Mouse (Mus musculus): ENCODE results near the gene Epn3. TPM values are rescaled to one million over a fixed set of nuclear protein-coding genes. Genes with fewer than 3 reads are reported as not detected.

Gene Epn3
- polyA plus RNA-seq (2012; fragmentation: generic; extraction: Trizol): 0.05 TPM

DNA sequence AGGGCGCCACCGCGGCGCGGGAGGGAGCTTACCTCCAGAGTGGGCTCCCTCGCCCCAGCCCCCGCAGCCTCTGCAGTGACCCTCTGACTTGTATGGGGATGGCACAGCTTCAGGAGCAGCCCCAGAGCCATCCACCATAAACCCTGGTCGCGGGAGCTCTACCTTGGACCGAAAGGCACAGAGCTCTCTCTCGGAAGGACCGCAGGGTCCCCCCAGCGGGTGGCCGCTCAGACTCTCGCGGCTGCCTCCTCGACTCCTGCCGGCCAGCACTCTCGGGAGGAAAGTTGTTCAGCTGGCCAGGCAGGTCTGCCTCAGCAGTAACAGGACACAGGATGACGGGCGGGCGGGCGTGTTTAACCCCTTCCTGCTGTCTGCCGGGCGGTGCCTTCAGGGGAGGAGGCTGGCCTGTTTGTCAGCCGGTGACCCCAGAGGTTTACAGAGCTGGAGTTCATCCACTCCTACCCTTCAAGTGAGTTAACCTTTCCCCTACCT, at the start of gene Epn3:
Epn3 (minus strand) TSS at position 314 of the 492 bp plus-strand sequence.
- H3K36me3 ChIP-seq (ENCODE audit: control insufficient read depth, insufficient read depth): no peaks in the 10 kb centered on the region
- no peak within 1 kb of the TSS for H3ac ChIP-seq (ENCODE audit: control insufficient read depth, insufficient read length)
- H3K27me3 ChIP-seq (ENCODE audit: control insufficient read depth, insufficient read depth, insufficient read length): peaks cover 5% of the 10 kb centered on the region
- TF ChIP-seq MAX (IDR thresholded peaks at IDR 0.05; ENCODE audit: low read depth) (no peak), POLR2AphosphoS2 (IDR thresholded peaks at IDR 0.05; ENCODE audit: insufficient read length, low read depth) (no peak), USF1 (IDR thresholded peaks at IDR 0.05; ENCODE audit: low read depth) (no peak), POLR2A (IDR thresholded peaks at IDR 0.05; ENCODE audit: insufficient read length, low read depth) (no peak), REST (IDR thresholded peaks at IDR 0.05; ENCODE audit: insufficient read depth, insufficient read length) (no peak), MYOG (IDR thresholded peaks at IDR 0.05; ENCODE audit: control insufficient read depth in 1 of 3, insufficient read depth in 1 of 3, insufficient read length in 2 of 3, low read depth in 2 of 3) (no peak), TCF3 (IDR thresholded peaks at IDR 0.05; ENCODE audit: insufficient read length, low read depth) (no peak), SRF (IDR thresholded peaks at IDR 0.05; ENCODE audit: control insufficient read depth, insufficient read length, low read depth) (no peak), MYOD1 (IDR thresholded peaks at IDR 0.05; ENCODE audit: control insufficient read depth in 1 of 3, insufficient read length in 2 of 3, low read depth in 2 of 3) (no peak), TCF12 (IDR thresholded peaks at IDR 0.05; ENCODE audit: insufficient read depth, poor library complexity, severe bottlenecking) (no peak), E2F4 (IDR thresholded peaks at IDR 0.05; ENCODE audit: insufficient read depth) (no peak), CEBPB (IDR thresholded peaks at IDR 0.05; ENCODE audit: insufficient read depth, poor library complexity, severe bottlenecking) (no peak)
- no peak within 1 kb of the TSS for H3K4me2 ChIP-seq (ENCODE audit: low read depth)
- no peaks in the 10 kb centered on the region for H3K79me2 ChIP-seq (ENCODE audit: control insufficient read depth, insufficient read depth)
- H3K4me3 ChIP-seq: no peak within 1 kb of the TSS

DNA sequence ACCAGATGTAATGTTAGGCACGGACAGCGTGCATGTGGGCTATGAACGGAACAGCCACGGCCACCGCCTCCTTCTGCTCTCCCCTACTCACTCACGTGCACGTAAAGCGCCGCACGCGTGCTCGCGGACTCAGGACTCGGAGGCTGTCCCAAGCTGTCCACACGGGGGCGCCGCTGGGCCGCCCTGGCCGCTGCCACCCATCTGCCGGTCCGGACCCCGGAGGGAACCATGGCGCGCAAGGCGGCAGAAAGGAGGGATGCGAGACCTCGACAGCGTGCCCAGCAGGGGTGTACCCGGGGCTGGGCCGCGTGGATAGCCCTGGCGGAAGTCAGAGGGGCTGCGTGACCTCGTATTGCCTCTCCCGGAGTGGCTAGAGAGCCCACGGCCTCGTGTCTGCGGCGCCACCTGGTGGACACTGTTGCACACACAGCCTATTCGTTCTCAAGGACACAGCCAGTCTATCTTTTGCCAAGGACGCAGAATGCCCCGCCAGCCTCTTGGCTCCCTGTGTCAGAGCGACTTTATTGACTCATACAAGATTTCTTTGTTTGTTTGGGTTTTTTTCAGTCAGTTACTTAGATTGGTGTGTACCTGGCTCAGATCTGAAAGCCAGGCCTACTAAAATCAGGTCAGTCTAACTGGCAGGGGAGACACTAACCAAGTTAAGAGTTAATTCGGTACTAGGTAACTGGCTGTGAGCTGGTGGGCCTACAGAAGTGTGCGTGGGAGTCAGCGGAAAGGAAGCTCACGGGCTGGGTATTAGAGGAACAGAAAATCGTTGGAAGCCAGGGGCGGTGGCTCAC, 49.3 kb upstream of the Epn3 start, which contains the start of gene Rsad1:
Rsad1 (minus strand) TSS at position 368 of the 803 bp plus-strand sequence.
- Histone ChIP-seq H3K4me2 (ENCODE audit: low read depth) (peak within 1 kb of the TSS; percentile 99), H3K36me3 (ENCODE audit: control insufficient read depth, insufficient read depth) (no peaks in the 10 kb centered on the region), H3ac (ENCODE audit: control insufficient read depth, insufficient read length) (peak within 1 kb of the TSS; percentile 25), H3K27me3 (ENCODE audit: control insufficient read depth, insufficient read depth, insufficient read length) (no peaks in the 10 kb centered on the region), H3K4me3 (peak within 1 kb of the TSS; percentile 68), H3K79me2 (ENCODE audit: control insufficient read depth, insufficient read depth) (no peaks in the 10 kb centered on the region)
- TF ChIP-seq SRF (IDR thresholded peaks at IDR 0.05; ENCODE audit: control insufficient read depth, insufficient read length, low read depth): peak; percentile 47
- no peak for TF ChIP-seq E2F4 (IDR thresholded peaks at IDR 0.05; ENCODE audit: insufficient read depth)
- no peak for TF ChIP-seq CEBPB (IDR thresholded peaks at IDR 0.05; ENCODE audit: insufficient read depth, poor library complexity, severe bottlenecking)
- TF ChIP-seq USF1 (IDR thresholded peaks at IDR 0.05; ENCODE audit: low read depth): no peak
- TF ChIP-seq MAX (IDR thresholded peaks at IDR 0.05; ENCODE audit: low read depth): no peak
- TF ChIP-seq TCF12 (IDR thresholded peaks at IDR 0.05; ENCODE audit: insufficient read depth, poor library complexity, severe bottlenecking): no peak
- no peak for TF ChIP-seq REST (IDR thresholded peaks at IDR 0.05; ENCODE audit: insufficient read depth, insufficient read length)
- TF ChIP-seq POLR2AphosphoS2 (IDR thresholded peaks at IDR 0.05; ENCODE audit: insufficient read length, low read depth): peak; percentile 65
- TF ChIP-seq POLR2A (IDR thresholded peaks at IDR 0.05; ENCODE audit: insufficient read length, low read depth): peak; percentile 60
- peak in 1 of 3 experiments; percentile 45 for TF ChIP-seq MYOG (IDR thresholded peaks at IDR 0.05; ENCODE audit: control insufficient read depth in 1 of 3, insufficient read depth in 1 of 3, insufficient read length in 2 of 3, low read depth in 2 of 3)
- TF ChIP-seq TCF3 (IDR thresholded peaks at IDR 0.05; ENCODE audit: insufficient read length, low read depth): no peak
- peak in 1 of 3 experiments; percentile 41 for TF ChIP-seq MYOD1 (IDR thresholded peaks at IDR 0.05; ENCODE audit: control insufficient read depth in 1 of 3, insufficient read length in 2 of 3, low read depth in 2 of 3)

DNA sequence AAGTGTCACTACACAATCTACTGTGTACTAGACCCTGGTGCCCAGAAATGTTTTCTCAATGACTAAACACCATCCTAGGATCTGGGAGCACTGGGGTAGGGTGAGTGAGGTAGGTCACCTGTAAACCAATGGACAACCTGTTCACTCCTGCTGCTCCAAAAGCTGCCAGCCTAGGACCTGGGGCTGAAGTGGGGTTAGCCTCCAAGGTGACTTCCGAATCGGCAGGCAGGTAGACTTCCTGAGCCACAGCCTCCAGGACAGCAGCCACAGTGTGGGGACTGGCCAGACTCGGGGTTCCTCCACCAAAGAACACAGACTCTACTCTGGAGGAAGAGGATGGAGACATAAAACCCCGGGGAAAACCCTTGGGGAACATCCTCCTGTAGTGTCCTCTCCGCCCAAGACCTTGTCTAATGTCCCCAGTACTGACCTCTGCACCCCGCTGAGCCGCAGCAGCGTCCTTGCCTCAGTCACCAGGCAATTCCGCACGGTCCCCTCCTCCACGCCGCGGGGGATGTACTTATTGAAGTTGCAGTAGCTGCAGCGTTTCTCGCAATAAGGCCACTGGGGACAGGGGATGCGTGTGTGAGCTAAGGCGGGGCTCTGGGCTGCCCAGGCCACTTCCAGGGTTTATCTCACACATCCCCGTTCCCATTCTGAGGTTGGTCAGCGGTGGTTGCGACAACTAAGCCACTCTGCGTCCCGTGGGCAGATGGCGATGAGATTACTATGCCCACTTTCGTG, 48.4 kb upstream of the Epn3 start:
- Histone ChIP-seq H3K79me2 (ENCODE audit: control insufficient read depth, insufficient read depth) (no peaks in the 10 kb centered on the region), H3K27me3 (ENCODE audit: control insufficient read depth, insufficient read depth, insufficient read length) (no peaks in the 10 kb centered on the region), H3K36me3 (ENCODE audit: control insufficient read depth, insufficient read depth) (no peaks in the 10 kb centered on the region), H3K4me3 (peak overlapping the region; percentile 68), H3K4me2 (ENCODE audit: low read depth) (peak overlapping the region; percentile 99), H3ac (ENCODE audit: control insufficient read depth, insufficient read length) (peak overlapping the region; percentile 25)
- TF ChIP-seq MYOD1 (IDR thresholded peaks at IDR 0.05; ENCODE audit: control insufficient read depth in 1 of 3, insufficient read length in 2 of 3, low read depth in 2 of 3): no peak
- no peak for TF ChIP-seq MAX (IDR thresholded peaks at IDR 0.05; ENCODE audit: low read depth)
- no peak for TF ChIP-seq POLR2AphosphoS2 (IDR thresholded peaks at IDR 0.05; ENCODE audit: insufficient read length, low read depth)
- TF ChIP-seq POLR2A (IDR thresholded peaks at IDR 0.05; ENCODE audit: insufficient read length, low read depth): no peak
- no peak for TF ChIP-seq TCF3 (IDR thresholded peaks at IDR 0.05; ENCODE audit: insufficient read length, low read depth)
- no peak for TF ChIP-seq MYOG (IDR thresholded peaks at IDR 0.05; ENCODE audit: control insufficient read depth in 1 of 3, insufficient read depth in 1 of 3, insufficient read length in 2 of 3, low read depth in 2 of 3)
- TF ChIP-seq SRF (IDR thresholded peaks at IDR 0.05; ENCODE audit: control insufficient read depth, insufficient read length, low read depth): no peak
- no peak for TF ChIP-seq CEBPB (IDR thresholded peaks at IDR 0.05; ENCODE audit: insufficient read depth, poor library complexity, severe bottlenecking)
- TF ChIP-seq USF1 (IDR thresholded peaks at IDR 0.05; ENCODE audit: low read depth): no peak
- no peak for TF ChIP-seq TCF12 (IDR thresholded peaks at IDR 0.05; ENCODE audit: insufficient read depth, poor library complexity, severe bottlenecking)
- no peak for TF ChIP-seq REST (IDR thresholded peaks at IDR 0.05; ENCODE audit: insufficient read depth, insufficient read length)
- TF ChIP-seq E2F4 (IDR thresholded peaks at IDR 0.05; ENCODE audit: insufficient read depth): no peak

DNA sequence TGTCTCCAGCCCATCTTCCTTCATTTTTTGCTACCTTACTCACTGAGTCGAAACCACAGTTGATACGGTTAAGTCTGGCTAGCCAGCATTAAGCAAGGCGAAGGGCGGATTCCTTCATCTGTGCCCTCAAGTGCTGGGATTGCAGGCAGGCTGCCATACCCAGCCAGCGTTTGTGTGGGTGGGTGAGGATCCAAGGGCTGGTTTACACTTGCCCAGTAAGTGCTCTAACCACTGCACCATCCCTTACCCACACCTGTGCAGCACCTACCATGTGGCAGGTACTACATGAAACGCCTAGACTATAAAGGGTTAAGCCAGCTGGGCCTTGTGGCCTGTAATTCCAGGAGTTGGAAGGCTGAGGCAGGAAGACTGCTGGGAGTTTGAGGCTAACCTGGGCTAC, 47.5 kb upstream of the Epn3 start:
- TF ChIP-seq TCF12 (IDR thresholded peaks at IDR 0.05; ENCODE audit: insufficient read depth, poor library complexity, severe bottlenecking) (no peak), POLR2AphosphoS2 (IDR thresholded peaks at IDR 0.05; ENCODE audit: insufficient read length, low read depth) (no peak), MAX (IDR thresholded peaks at IDR 0.05; ENCODE audit: low read depth) (no peak), POLR2A (IDR thresholded peaks at IDR 0.05; ENCODE audit: insufficient read length, low read depth) (no peak), SRF (IDR thresholded peaks at IDR 0.05; ENCODE audit: control insufficient read depth, insufficient read length, low read depth) (no peak), MYOG (IDR thresholded peaks at IDR 0.05; ENCODE audit: control insufficient read depth in 1 of 3, insufficient read depth in 1 of 3, insufficient read length in 2 of 3, low read depth in 2 of 3) (no peak), CEBPB (IDR thresholded peaks at IDR 0.05; ENCODE audit: insufficient read depth, poor library complexity, severe bottlenecking) (no peak), E2F4 (IDR thresholded peaks at IDR 0.05; ENCODE audit: insufficient read depth) (no peak), TCF3 (IDR thresholded peaks at IDR 0.05; ENCODE audit: insufficient read length, low read depth) (no peak), REST (IDR thresholded peaks at IDR 0.05; ENCODE audit: insufficient read depth, insufficient read length) (no peak), MYOD1 (IDR thresholded peaks at IDR 0.05; ENCODE audit: control insufficient read depth in 1 of 3, insufficient read length in 2 of 3, low read depth in 2 of 3) (no peak), USF1 (IDR thresholded peaks at IDR 0.05; ENCODE audit: low read depth) (no peak)
- Histone ChIP-seq H3K36me3 (ENCODE audit: control insufficient read depth, insufficient read depth) (no peaks in the 10 kb centered on the region), H3K27me3 (ENCODE audit: control insufficient read depth, insufficient read depth, insufficient read length) (no peaks in the 10 kb centered on the region), H3ac (ENCODE audit: control insufficient read depth, insufficient read length) (no peak overlapping the region), H3K4me2 (ENCODE audit: low read depth) (no peak overlapping the region), H3K79me2 (ENCODE audit: control insufficient read depth, insufficient read depth) (no peaks in the 10 kb centered on the region), H3K4me3 (no peak overlapping the region)

Measured in myocyte (in vitro differentiated cells).